Mouse (Mus musculus) testis, adult 2 months (tissue): ENCODE data around the gene Ngfr. TPM values are rescaled to one million over a fixed set of nuclear protein-coding genes. Genes with fewer than 3 reads are reported as not detected.
A peak's percentile ranks its signal among the peaks of the same experiment; 100 is the strongest.

Experiments used
- H3K27ac ChIP-seq: fragments of 200-500 bp; 2 replicates; pipeline ENCODE4 v1.5.1; 2012; ENCODE audit warnings: low read depth, low read length; ENCODE audit not compliant: control insufficient read depth, insufficient read depth
- H3K27me3 ChIP-seq: fragments of 200-500 bp; 2 replicates; pipeline ENCODE4 v1.6.1; 2012; ENCODE audit warnings: mild to moderate bottlenecking, low read length, moderate library complexity; ENCODE audit not compliant: control insufficient read depth, insufficient read depth
- H3K36me3 ChIP-seq: fragments of 200-500 bp; 2 replicates; pipeline ENCODE4 v1.6.1; 2012; ENCODE audit warnings: mild to moderate bottlenecking, low read length; ENCODE audit not compliant: control insufficient read depth, insufficient read depth
- H3K4me1 ChIP-seq: fragments of 200-500 bp; 2 replicates; pipeline ENCODE4 v1.6.1; 2012; ENCODE audit warnings: low read length; ENCODE audit not compliant: control insufficient read depth, insufficient read depth
- H3K4me3 ChIP-seq: fragments of 200-500 bp; 2 replicates; pipeline ENCODE4 v1.5.1; 2012; ENCODE audit warnings: low read depth, mild to moderate bottlenecking, low read length, moderate library complexity, mixed read lengths; ENCODE audit not compliant: control insufficient read depth
- CTCF ChIP-seq: fragments of 200-500 bp; IDR thresholded peaks from 2 replicates; pipeline ENCODE4 v1.5.1; 2012; ENCODE audit warnings: low read depth, mild to moderate bottlenecking, inconsistent platforms, low read length, moderate library complexity; ENCODE audit not compliant: control insufficient read depth, insufficient read depth, insufficient replicate concordance
- POLR2A ChIP-seq: fragments of 200-500 bp; IDR thresholded peaks from 2 replicates; pipeline ENCODE4 v1.6.1; 2012; ENCODE audit warnings: low read depth, mild to moderate bottlenecking, inconsistent platforms, low read length, moderate library complexity; ENCODE audit not compliant: control insufficient read depth
- polyA plus RNA-seq: library from polyadenylated mRNA; depleted of rRNA; stranded (reverse); fragments of >200 nt; gene quantifications from 2 replicates; pipeline ENCODE4 v1.2.3, GENCODE M21; 2012; rRNA removed

Gene Ngfr
- 16.3 and 18.9 TPM in 2 replicates for polyA plus RNA-seq

DNA sequence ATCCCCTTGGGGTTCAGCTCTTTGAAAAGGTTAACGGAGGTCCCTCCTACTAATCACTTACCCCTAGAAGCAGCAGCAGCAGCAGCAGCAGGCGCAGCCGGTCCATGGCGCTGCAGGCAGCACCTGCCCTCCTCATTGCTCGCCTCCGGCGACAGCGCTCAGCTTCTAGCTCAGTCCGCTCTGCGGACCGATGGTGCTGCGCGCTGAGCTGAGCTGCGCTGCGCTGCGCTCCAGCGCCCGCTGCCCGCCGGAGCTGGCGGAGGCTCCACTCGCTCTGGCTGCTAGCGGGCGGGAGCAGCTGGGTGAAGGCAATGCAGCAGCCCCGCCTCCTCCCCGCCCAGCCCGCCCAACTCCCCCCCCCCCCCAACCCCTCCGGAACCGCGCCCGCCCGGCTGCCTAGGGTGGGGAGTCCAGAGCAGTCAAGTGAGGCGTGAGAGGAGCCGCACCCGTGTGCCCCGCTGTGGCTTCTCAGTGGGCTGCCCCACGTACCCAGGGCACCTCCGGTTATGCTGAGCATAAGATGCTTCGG lies at the start of gene Ngfr:
Gene Ngfr, minus strand, starts transcription at position 313 of the 529 bp plus-strand sequence.
- Histone ChIP-seq H3K36me3 (no peaks in the 10 kb centered on the region), H3K4me3 (peak within 1 kb of the TSS; percentile 59), H3K27ac (no peak within 1 kb of the TSS), H3K27me3 (peaks cover 3% of the 10 kb centered on the region; the same call in 1 of the 2 replicates), H3K4me1 (peaks cover 19% of the 10 kb centered on the region)
- TF ChIP-seq CTCF (no peak), POLR2A (no peak)

DNA sequence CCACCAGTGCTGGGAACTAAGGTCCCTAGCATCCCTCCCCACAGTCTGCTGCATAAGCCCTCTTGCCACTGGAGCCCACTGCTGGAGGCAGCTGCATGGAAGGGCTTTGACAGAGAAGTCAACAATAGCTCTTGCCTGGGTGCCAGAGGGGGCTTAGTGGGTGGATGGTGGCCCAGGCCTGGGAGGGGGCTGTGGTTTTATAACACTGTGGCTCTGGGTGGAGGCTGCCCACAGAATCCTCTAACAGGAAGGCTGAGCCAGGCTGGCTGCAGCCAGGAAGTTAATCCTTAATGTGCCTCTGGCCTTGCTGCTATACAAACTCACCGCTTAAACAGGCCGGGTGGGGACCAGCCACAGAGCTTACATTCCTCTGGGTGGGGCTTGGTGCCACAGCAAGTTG lies 47.5 kb upstream of the Ngfr start:
- no peaks in the 10 kb centered on the region for H3K27me3 ChIP-seq
- H3K36me3 ChIP-seq, result no peaks in the 10 kb centered on the region
- H3K4me1 ChIP-seq, result no peaks in the 10 kb centered on the region; the same call in 1 of the 2 replicates

DNA sequence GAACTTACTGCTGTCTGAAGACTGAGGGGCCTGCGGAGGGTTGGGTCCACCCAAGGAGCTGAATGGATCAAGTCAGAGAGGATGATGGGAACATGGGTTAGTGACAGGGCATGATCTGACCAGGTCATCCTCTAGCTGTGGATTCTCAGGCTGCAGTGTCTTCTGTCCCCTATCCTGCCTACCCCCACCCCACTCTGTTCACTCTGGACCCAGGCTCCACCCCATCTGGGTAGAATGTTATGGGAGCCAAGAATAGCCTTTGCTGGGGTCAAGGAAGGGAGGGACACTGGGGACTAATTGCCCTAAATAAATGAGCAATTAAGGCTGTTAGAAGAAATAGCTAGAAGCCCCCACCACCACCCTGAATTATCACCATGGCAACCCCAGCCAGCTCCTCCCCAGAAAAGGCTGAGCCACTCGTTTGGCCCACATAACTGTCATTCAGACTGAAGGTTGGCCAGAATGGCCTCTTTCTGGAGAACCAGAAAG lies 46.0 kb upstream of the Ngfr start:
- H3K36me3 ChIP-seq, result no peaks in the 10 kb centered on the region
- no peak overlapping the region for H3K27ac ChIP-seq
- H3K4me3 ChIP-seq, result no peak overlapping the region
- TF ChIP-seq CTCF, result no peak
- no peak for TF ChIP-seq POLR2A
- H3K4me1 ChIP-seq, result no peaks in the 10 kb centered on the region; the same call in 1 of the 2 replicates
- H3K27me3 ChIP-seq, result no peaks in the 10 kb centered on the region

More for the DNA sequence above, 47.5 kb upstream of the Ngfr start:
- Histone ChIP-seq H3K27ac (no peak overlapping the region), H3K4me3 (no peak overlapping the region)
- no peak for TF ChIP-seq CTCF
- TF ChIP-seq POLR2A, result no peak

DNA sequence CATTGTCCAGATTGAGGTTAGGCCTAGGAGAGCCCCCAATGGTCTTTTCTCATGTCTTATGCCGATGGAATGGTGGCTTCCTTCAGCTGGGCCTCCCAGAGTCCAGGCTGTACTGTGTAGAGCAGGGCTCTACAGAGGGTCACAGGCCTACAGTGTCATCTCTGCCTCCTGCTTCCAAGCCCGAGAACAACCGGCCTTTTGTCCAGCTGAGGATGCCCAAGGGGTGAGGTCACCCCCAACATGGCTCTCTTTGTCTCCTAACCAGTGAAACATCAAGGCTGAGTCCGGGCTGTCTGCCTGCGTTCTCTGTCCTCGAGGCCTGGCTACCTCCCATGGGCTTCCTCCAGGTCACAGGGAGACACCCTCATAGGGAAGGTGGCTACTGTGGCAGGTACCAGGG lies 44.9 kb upstream of the Ngfr start:
- Histone ChIP-seq H3K27ac (no peak overlapping the region), H3K4me1 (no peaks in the 10 kb centered on the region), H3K36me3 (no peaks in the 10 kb centered on the region), H3K4me3 (no peak overlapping the region), H3K27me3 (no peaks in the 10 kb centered on the region)
- no peak for TF ChIP-seq POLR2A
- TF ChIP-seq CTCF, result no peak

DNA sequence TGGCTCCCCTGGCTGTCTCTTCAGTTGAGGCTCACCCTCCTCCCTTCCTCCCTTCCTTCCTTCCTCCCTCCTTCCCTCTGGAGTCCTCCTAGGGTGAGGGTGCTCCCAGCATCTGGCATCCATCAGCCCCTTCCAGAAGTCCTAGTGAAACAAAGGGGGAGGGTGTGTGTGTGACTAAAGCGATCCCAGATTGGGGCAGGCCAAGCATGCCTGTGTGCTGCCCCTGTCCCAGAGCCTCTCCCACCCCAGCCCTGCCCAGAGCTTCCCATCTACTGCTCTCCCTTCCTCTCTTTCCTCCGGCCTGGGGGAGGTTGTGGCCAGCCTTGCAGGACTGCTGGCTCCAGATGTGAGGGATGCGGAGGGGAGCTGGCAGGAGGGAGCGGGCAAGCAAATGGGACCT lies 43.8 kb upstream of the Ngfr start:
- Histone ChIP-seq H3K4me1 (no peaks in the 10 kb centered on the region), H3K27me3 (no peaks in the 10 kb centered on the region), H3K4me3 (no peak overlapping the region), H3K36me3 (no peaks in the 10 kb centered on the region), H3K27ac (no peak overlapping the region)
- no peak for TF ChIP-seq POLR2A
- no peak for TF ChIP-seq CTCF

DNA sequence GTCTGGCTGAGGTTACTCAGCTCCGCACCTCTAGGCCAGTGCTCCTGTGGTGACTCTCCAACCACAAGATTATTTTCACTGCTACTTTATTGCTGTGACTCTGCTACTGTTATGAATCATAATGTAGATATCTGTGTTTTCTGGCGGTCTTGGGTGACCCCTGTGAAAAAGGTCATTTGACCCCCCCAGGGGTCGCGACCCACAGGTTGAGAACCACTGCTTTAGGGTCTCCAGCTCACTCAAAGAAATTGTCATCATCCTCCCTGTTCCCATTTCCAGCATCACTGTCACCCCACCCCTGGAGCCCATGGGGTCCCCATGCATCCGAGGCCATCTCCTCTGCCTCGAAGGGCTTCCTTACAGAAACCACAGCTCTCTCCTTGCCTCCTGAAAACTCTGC lies 43.0 kb upstream of the Ngfr start:
- Histone ChIP-seq H3K27ac (no peak overlapping the region), H3K4me3 (no peak overlapping the region), H3K27me3 (no peaks in the 10 kb centered on the region), H3K4me1 (no peaks in the 10 kb centered on the region), H3K36me3 (no peaks in the 10 kb centered on the region)
- no peak for TF ChIP-seq POLR2A
- no peak for TF ChIP-seq CTCF

DNA sequence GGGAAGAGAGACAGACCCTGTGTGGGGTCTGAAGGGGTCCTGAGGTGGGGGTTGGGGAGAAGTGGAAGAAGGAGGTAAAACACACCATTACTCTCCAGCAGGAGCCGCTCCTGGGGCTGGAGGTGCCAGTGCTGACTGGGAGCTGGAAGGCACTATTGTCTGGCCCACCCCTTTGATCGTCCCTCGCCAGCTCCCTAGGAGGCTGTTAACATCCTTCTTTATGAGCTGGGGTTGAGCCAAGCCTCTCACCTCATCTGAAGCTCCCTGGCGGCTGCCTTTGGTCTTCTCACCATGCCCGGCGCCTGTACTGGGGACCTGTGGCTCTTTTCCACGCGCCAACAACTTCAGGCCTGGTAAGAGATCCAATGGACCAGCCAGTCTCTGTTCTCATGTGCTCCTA lies 34.9 kb upstream of the Ngfr start:
- H3K4me3 ChIP-seq, result no peak overlapping the region
- TF ChIP-seq POLR2A (no peak), CTCF (no peak)
- no peaks in the 10 kb centered on the region for H3K27me3 ChIP-seq
- H3K27ac ChIP-seq, result no peak overlapping the region
- H3K4me1 ChIP-seq, result no peaks in the 10 kb centered on the region; the same call in 1 of the 2 replicates
- H3K36me3 ChIP-seq, result no peaks in the 10 kb centered on the region

DNA sequence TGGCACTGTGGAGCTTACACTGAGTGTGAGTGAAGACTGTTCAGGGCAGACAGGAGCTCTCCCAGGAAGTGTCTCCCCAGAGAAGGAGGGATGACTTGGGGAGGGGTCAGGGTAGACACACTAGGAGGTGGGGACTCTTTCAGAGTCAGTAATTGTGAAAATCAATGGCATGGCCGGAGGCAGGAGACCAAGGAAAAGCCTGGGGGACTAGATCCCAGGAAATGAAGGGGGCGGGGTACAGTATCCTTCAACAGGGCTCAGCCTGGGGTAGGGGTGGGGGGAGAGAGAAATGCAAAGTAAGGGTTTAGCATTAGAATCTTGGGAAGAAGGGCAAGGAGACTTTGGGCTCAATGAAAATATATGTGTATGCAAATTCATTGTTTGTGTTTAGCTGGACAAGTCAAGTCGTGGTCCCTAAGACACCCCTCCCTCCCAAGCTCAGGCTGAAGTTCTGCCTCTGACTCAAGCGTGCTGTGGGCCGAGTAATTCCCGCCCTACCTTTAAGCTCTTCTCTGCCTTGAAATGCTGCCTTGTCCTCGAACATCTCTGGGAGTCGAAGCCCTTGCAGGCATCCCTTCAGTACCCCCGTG lies 34.1 kb upstream of the Ngfr start:
- no peaks in the 10 kb centered on the region; the same call in 1 of the 2 replicates for H3K4me1 ChIP-seq
- H3K27ac ChIP-seq, result no peak overlapping the region
- H3K27me3 ChIP-seq, result no peaks in the 10 kb centered on the region
- no peaks in the 10 kb centered on the region for H3K36me3 ChIP-seq
- no peak overlapping the region for H3K4me3 ChIP-seq
- no peak for TF ChIP-seq POLR2A
- no peak for TF ChIP-seq CTCF
